Mouse (Mus musculus): ENCODE results near the gene Gm6096. TPM values are rescaled to one million over a fixed set of nuclear protein-coding genes. Genes with fewer than 3 reads are reported as not detected.

The Gm6096 gene
- polyA plus RNA-seq, 1 experiment from 2014 or later, result not detected

DNA sequence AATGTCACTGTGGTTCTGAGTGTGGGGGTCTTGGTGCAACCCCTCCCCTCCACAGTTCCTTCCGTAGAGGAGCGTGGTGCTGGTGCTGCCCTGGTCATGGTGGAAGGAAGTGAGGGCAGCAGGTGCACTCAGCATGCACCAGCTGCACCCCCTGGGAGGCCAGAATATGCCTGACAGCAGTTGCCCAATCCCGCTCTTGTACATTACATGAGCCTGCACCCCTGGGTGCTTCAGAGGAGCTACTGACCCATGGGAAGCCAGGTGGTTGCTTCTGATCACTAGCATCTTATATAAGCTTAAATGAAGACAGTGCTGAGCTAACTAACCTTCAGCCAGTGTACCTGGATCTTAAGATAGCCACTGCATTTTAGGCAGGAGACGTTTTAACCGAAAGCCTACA lies 12.8 kb upstream of the Gm6096 start:
- Histone ChIP-seq H3K27me3 (replicated peaks) (no peaks in the 10 kb centered on the region), H3K36me3 (peaks cover 55% of the 10 kb centered on the region), H3K9ac (replicated peaks) (no peak overlapping the region), H3K27ac (replicated peaks) (no peak overlapping the region), H3K9me3 (replicated peaks) (no peaks in the 10 kb centered on the region), H3K4me3 (replicated peaks) (no peak overlapping the region), H3K4me1 (peaks cover 16% of the 10 kb centered on the region), H3K4me2 (no peak overlapping the region)
- 74% methylated on average over 5 of the region's 5 CpGs for WGBS
- ATAC-seq (ENCODE audit: low FRiP score), result no peak

DNA sequence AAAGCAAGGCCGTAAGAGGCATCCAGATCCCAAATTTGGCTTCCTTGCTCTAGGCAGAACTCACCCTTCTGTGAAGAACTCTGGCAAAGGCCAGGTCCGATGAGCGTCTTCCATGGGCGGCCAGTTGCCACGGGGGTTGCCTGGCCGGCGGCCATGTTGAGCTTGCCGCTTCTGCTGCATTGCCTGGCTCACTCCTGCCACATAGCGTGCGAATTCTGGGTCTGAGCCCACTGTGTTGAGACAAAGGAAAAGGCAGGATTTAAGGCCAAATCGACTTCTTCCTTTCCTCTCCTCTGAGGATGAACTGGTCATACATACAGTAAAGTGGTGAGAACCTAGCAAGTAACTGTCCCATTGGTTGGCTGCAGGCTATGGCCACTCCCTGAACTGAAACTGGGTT lies 8.7 kb upstream of the Gm6096 start:
- Histone ChIP-seq H3K27me3 (replicated peaks) (no peaks in the 10 kb centered on the region), H3K9ac (replicated peaks) (no peak overlapping the region), H3K4me1 (no peaks in the 10 kb centered on the region), H3K4me3 (replicated peaks) (no peak overlapping the region), H3K9me3 (replicated peaks) (no peaks in the 10 kb centered on the region), H3K36me3 (peaks cover 76% of the 10 kb centered on the region), H3K27ac (replicated peaks) (no peak overlapping the region), H3K4me2 (no peak overlapping the region)
- no peak for ATAC-seq (ENCODE audit: low FRiP score)
- WGBS, result 92% methylated on average over 11 of the region's 11 CpGs

- Histone ChIP-seq H3K9ac (replicated peaks) (no peak overlapping the region), H3K4me1 (no peaks in the 10 kb centered on the region), H3K9me3 (replicated peaks) (no peaks in the 10 kb centered on the region), H3K36me3 (peaks cover 63% of the 10 kb centered on the region), H3K4me2 (no peak overlapping the region), H3K27ac (replicated peaks) (no peak overlapping the region), H3K27me3 (replicated peaks) (no peaks in the 10 kb centered on the region), H3K4me3 (replicated peaks) (no peak overlapping the region)
- no peak for ATAC-seq (ENCODE audit: low FRiP score)
- WGBS, result 96% methylated on average over 3 of the region's 3 CpGs
Observed at GRCm38 (mm10) chr7:34246870-34247499, 3.9 kb upstream of the Gm6096 start.

DNA sequence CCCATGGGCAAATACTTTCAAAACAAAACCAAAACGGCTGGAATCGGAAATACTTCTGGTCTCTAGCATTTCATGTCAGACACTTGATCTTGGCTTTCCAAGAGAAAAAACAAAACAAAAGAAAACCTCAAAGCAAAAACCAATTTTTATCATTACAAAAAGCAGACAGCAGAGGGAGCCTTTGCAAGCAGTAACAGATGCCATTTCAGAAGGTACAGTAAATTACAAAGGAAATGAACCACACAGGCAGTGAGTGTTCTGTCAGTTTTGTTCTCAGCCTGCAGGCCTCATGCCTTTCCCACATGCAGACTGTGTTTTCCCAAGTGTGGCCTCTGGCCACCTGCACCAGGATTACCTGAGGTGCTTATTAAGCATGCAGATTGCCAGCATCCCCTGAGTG lies 1.2 kb downstream of the Gm6096 start:
- 0 out of 2 replicates have a peak, but pooled peaks have one; percentile 68 for ATAC-seq (ENCODE audit: low FRiP score)
- no peaks in the 10 kb centered on the region for H3K9me3 ChIP-seq (replicated peaks)
- H3K27me3 ChIP-seq (replicated peaks), result no peaks in the 10 kb centered on the region
- H3K4me2 ChIP-seq, result no peak overlapping the region
- peaks cover 52% of the 10 kb centered on the region for H3K36me3 ChIP-seq
- H3K4me1 ChIP-seq, result no peaks in the 10 kb centered on the region
- H3K4me3 ChIP-seq (replicated peaks), result no peak overlapping the region
- H3K9ac ChIP-seq (replicated peaks), result no peak overlapping the region
- 90% methylated on average over 2 of the region's 2 CpGs for WGBS
- H3K27ac ChIP-seq (replicated peaks), result 0 out of 2 replicates have a peak overlapping the region, but pooled peaks have one; percentile 30

DNA sequence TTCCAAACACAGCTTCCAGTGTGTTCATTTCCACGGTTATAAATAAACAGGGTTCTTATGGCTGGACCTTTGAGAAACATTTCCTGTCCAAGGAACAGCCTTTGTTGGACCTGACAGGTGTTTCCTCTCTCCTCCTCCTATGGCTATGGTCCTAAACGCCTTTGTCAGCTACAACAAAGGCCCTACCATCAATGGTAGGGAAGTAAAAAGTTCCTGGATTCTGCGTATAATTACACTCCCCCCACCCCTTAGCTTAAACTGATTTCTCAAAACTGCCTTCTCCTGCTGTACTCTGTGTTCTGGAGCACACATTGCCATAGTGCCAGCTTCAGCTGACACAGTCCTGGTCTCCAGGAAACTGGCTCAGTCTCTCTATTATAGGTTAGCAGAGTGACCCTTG lies 4.3 kb downstream of the Gm6096 start:
- 57% methylated on average over 3 of the region's 3 CpGs for WGBS
- Histone ChIP-seq H3K27ac (replicated peaks) (no peak overlapping the region), H3K36me3 (peaks cover 44% of the 10 kb centered on the region)

GRCm38 (mm10) chr7:34255916-34256315 lies 5.1 kb downstream of the Gm6096 start:
- no peak overlapping the region for H3K27ac ChIP-seq (replicated peaks)

More for the DNA sequence above, 4.3 kb downstream of the Gm6096 start:
- H3K4me3 ChIP-seq (replicated peaks), result no peak overlapping the region
- H3K9me3 ChIP-seq (replicated peaks), result no peaks in the 10 kb centered on the region
- H3K4me1 ChIP-seq, result no peaks in the 10 kb centered on the region
- H3K27me3 ChIP-seq (replicated peaks), result no peaks in the 10 kb centered on the region
- H3K4me2 ChIP-seq, result no peak overlapping the region
- no peak for ATAC-seq (ENCODE audit: low FRiP score)
- no peak overlapping the region for H3K9ac ChIP-seq (replicated peaks)

GRCm38 (mm10) chr7:34257279-34257678 lies 6.4 kb downstream of the Gm6096 start:
- no peaks in the 10 kb centered on the region for H3K4me1 ChIP-seq
- H3K36me3 ChIP-seq, result peaks cover 50% of the 10 kb centered on the region
- ATAC-seq (ENCODE audit: low FRiP score), result no peak
- no peak overlapping the region for H3K9ac ChIP-seq (replicated peaks)
- H3K4me3 ChIP-seq (replicated peaks), result no peak overlapping the region
- 89% methylated on average over 9 of the region's 9 CpGs for WGBS
- no peaks in the 10 kb centered on the region for H3K27me3 ChIP-seq (replicated peaks)
- H3K9me3 ChIP-seq (replicated peaks), result no peaks in the 10 kb centered on the region
- no peak overlapping the region for H3K4me2 ChIP-seq
- H3K27ac ChIP-seq (replicated peaks), result no peak overlapping the region

More at GRCm38 (mm10) chr7:34255916-34256315, 5.1 kb downstream of the Gm6096 start:
- Histone ChIP-seq H3K9ac (replicated peaks) (no peak overlapping the region), H3K4me2 (no peak overlapping the region), H3K4me3 (replicated peaks) (no peak overlapping the region), H3K9me3 (replicated peaks) (no peaks in the 10 kb centered on the region), H3K36me3 (peaks cover 42% of the 10 kb centered on the region), H3K27me3 (replicated peaks) (no peaks in the 10 kb centered on the region), H3K4me1 (no peaks in the 10 kb centered on the region)
- WGBS, result 83% methylated on average over 1 of the region's 1 CpGs
- ATAC-seq (ENCODE audit: low FRiP score), result no peak

DNA sequence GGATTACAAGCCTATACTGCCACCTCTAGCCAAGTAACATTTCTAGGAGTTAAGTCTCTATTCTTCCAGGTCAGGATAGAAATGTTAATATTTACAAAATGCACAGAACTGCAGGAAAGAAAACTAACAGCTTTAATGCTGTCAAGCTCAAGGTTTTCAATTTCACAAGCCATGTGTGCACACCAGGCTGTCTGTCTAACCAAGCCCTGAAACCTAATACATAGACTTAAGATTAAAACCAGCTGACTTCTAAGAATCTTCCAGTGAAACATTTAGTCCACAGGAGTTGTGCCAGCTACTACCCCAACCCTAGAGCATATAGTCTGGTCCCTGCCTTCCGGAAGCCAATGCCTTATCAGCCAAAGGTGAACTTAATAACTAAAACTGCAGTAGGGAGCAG lies 7.6 kb downstream of the Gm6096 start:
- no peak overlapping the region for H3K4me2 ChIP-seq
- H3K4me3 ChIP-seq (replicated peaks), result no peak overlapping the region
- H3K27me3 ChIP-seq (replicated peaks), result no peaks in the 10 kb centered on the region
- H3K9me3 ChIP-seq (replicated peaks), result no peaks in the 10 kb centered on the region
- ATAC-seq (ENCODE audit: low FRiP score), result no peak
- H3K4me1 ChIP-seq, result no peaks in the 10 kb centered on the region
- H3K36me3 ChIP-seq, result peaks cover 42% of the 10 kb centered on the region
- no peak overlapping the region for H3K27ac ChIP-seq (replicated peaks)
- WGBS, result 95% methylated on average over 1 of the region's 1 CpGs
- H3K9ac ChIP-seq (replicated peaks), result no peak overlapping the region

DNA sequence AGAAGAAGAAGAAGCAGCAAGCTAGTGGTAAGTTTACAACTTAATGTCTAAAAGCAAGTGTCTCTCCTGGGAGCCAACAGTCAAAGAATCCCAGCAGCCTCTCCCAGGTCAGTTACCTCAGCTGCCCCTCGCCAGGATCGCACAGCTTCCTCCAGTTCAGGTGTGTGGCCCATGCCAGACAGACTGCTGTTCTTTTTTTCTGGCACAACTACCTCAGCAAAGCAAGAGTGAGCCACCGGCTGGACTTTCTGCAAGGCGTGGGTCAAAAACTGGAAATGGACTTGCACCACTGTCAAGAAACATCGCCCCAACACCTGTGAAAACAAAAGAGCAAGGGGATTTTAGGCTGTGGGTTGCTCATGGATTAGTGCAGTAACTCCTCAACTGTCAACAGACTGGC lies 12.6 kb downstream of the Gm6096 start:
- Histone ChIP-seq H3K4me1 (peaks cover 6% of the 10 kb centered on the region; the same call in 1 of the 2 replicates), H3K4me3 (replicated peaks) (no peak overlapping the region), H3K27ac (replicated peaks) (no peak overlapping the region), H3K27me3 (replicated peaks) (no peaks in the 10 kb centered on the region), H3K9me3 (replicated peaks) (no peaks in the 10 kb centered on the region), H3K4me2 (no peak overlapping the region), H3K36me3 (peaks cover 14% of the 10 kb centered on the region), H3K9ac (replicated peaks) (no peak overlapping the region)
- ATAC-seq (ENCODE audit: low FRiP score), result no peak
- 90% methylated on average over 5 of the region's 5 CpGs for WGBS

GRCm38 (mm10) chr7:34265876-34266346 lies 15.1 kb downstream of the Gm6096 start:
- Histone ChIP-seq H3K27me3 (replicated peaks) (no peaks in the 10 kb centered on the region), H3K9ac (replicated peaks) (no peak overlapping the region), H3K4me3 (replicated peaks) (no peak overlapping the region), H3K4me1 (peaks cover 6% of the 10 kb centered on the region; the same call in 1 of the 2 replicates), H3K27ac (replicated peaks) (no peak overlapping the region; the same call in 1 of the 2 replicates), H3K4me2 (no peak overlapping the region), H3K9me3 (replicated peaks) (no peaks in the 10 kb centered on the region), H3K36me3 (peaks cover 9% of the 10 kb centered on the region)
- ATAC-seq (ENCODE audit: low FRiP score), result no peak
- WGBS, result 57% methylated on average over 5 of the region's 5 CpGs

- Histone ChIP-seq H3K4me3 (replicated peaks) (no peak overlapping the region), H3K4me1 (peaks cover 6% of the 10 kb centered on the region; the same call in 1 of the 2 replicates), H3K4me2 (no peak overlapping the region), H3K9me3 (replicated peaks) (no peaks in the 10 kb centered on the region), H3K27ac (replicated peaks) (no peak overlapping the region; the same call in none of the 2 replicates), H3K27me3 (replicated peaks) (no peaks in the 10 kb centered on the region), H3K9ac (replicated peaks) (no peak overlapping the region), H3K36me3 (peaks cover 7% of the 10 kb centered on the region; the same call in 1 of the 2 replicates)
- ATAC-seq (ENCODE audit: low FRiP score), result no peak
Observed at GRCm38 (mm10) chr7:34266421-34266820, 15.6 kb downstream of the Gm6096 start.

DNA sequence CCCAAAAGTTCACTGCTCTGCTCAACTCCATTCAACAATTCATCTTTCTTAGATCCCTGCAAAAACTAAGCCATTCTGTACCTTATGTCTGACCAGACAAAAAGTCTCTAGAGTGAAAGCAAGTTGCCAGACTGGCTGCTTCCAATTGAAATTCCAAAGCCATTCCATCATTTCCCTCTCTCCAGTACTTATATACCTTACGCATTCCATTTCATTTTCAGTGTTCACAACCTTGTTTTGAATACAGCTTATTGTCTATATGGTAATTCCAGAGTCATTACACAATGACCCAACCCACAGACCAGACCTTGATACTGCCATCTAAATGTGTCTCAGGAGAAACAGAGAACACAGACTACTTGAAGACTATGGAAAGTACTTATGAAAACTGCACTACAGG lies 17.6 kb downstream of the Gm6096 start:
- Histone ChIP-seq H3K9me3 (replicated peaks) (no peaks in the 10 kb centered on the region), H3K27ac (replicated peaks) (no peak overlapping the region), H3K9ac (replicated peaks) (no peak overlapping the region), H3K27me3 (replicated peaks) (no peaks in the 10 kb centered on the region), H3K36me3 (no peaks in the 10 kb centered on the region; the same call in 1 of the 2 replicates), H3K4me1 (peaks cover 6% of the 10 kb centered on the region; the same call in 1 of the 2 replicates), H3K4me3 (replicated peaks) (no peak overlapping the region), H3K4me2 (no peak overlapping the region)
- WGBS, result 78% methylated on average over 1 of the region's 1 CpGs
- ATAC-seq (ENCODE audit: low FRiP score), result no peak
